Mouse (Mus musculus) bone marrow macrophage, adult 2 months (primary cell): ENCODE results near the gene Zfp654. TPM values are rescaled to one million over a fixed set of nuclear protein-coding genes. Genes with fewer than 3 reads are reported as not detected.
"Not testable (repeated sequence)": the region's sequence is repeated elsewhere in the genome, so short reads cannot be mapped to it uniquely, and the experiment has no call there.

Experiments
- H3K27ac ChIP-seq: 2 replicates; pipeline ENCODE4 v1.5.1; 2012; ENCODE audit warnings: low read depth, low read length; ENCODE audit not compliant: insufficient read depth
- H3K4me1 ChIP-seq: 2 replicates; pipeline ENCODE4 v1.6.1; 2012; ENCODE audit warnings: low read length; ENCODE audit not compliant: control insufficient read depth, insufficient read depth
- H3K4me3 ChIP-seq: 2 replicates; pipeline ENCODE4 v1.5.1; 2012; ENCODE audit warnings: mild to moderate bottlenecking, low read length, moderate library complexity; ENCODE audit not compliant: insufficient read depth
- CTCF ChIP-seq: IDR thresholded peaks from 2 replicates; pipeline ENCODE4 v1.5.1; 2012; ENCODE audit warnings: low read depth, mild to moderate bottlenecking, low read length, moderate library complexity
- POLR2A ChIP-seq: IDR thresholded peaks from 2 replicates; pipeline ENCODE4 v1.6.1; 2012; ENCODE audit warnings: mild to moderate bottlenecking, low read depth, low read length, borderline replicate concordance
- polyA plus RNA-seq: library from polyadenylated mRNA; stranded (reverse); fragments of >200 nt; gene quantifications from 2 replicates; pipeline ENCODE4 v1.2.4, GENCODE M21; 2012; ENCODE audit not compliant: missing spikeins, insufficient read depth, insufficient read length

Zfp654 gene
- polyA plus RNA-seq, 1 experiment = 7.9 TPM

GRCm38 (mm10) chr16:64878611-64879132, 27.2 kb upstream of the Zfp654 start:
- TF ChIP-seq CTCF (no peak), POLR2A (no peak)
- H3K27ac ChIP-seq = no peak overlapping the region
- peaks cover under 1% of the 10 kb centered on the region for H3K4me1 ChIP-seq
- no peak overlapping the region for H3K4me3 ChIP-seq

DNA sequence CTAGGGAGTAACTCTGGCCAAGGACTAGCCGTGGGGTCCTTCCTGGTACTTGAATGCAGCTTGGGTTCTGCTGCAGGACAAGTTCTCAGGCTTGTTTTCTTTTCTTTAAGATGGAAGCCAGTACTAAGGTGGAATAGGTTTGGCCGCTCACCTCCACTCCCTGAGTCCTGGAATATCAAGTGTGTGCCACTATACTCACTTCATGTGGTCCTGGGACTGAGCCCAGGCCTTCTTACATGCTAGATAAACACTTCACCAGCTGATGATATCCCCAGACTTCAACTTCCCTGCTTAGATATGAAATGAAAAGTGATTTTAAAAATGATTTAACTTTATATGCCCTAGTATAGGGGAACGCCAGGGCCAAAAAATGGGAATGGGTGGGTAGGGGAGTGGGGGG, 25.9 kb upstream of the Zfp654 start:
- no peak overlapping the region for H3K4me3 ChIP-seq
- H3K4me1 ChIP-seq = no peaks in the 10 kb centered on the region; the same call in 1 of the 2 replicates
- no peak overlapping the region for H3K27ac ChIP-seq
- TF ChIP-seq POLR2A (no peak), CTCF (no peak)

GRCm38 (mm10) chr16:64876631-64877265, 25.3 kb upstream of the Zfp654 start:
- H3K4me1 ChIP-seq = no peaks in the 10 kb centered on the region; the same call in 1 of the 2 replicates

DNA sequence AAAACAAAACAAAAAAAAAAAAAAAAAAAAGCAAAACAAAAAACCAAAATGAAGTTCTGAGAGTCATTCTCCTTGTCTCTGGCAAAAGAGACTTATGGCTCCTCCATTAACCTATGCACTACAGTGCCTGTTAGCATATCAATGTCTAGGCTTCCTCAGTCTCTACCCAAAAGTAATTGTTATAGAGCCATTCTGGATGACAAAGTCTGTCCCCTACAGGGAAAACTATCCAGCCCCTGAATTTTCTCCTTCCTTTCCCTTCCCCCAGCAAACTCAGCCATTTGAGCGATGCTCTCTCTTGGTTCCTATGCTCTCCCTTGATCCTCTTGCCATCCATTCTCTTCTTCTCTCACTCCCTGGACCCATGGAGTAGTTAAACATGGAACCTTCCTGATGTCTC, 24.4 kb upstream of the Zfp654 start:
- Histone ChIP-seq H3K4me3 (no peak overlapping the region), H3K4me1 (no peaks in the 10 kb centered on the region; the same call in 1 of the 2 replicates), H3K27ac (no peak overlapping the region)
- TF ChIP-seq CTCF = no peak
- TF ChIP-seq POLR2A = no peak

More at GRCm38 (mm10) chr16:64876631-64877265, 25.3 kb upstream of the Zfp654 start:
- Histone ChIP-seq H3K4me3 (no peak overlapping the region), H3K27ac (no peak overlapping the region)
- TF ChIP-seq CTCF (no peak), POLR2A (no peak)

GRCm38 (mm10) chr16:64875384-64875783, 23.9 kb upstream of the Zfp654 start:
- TF ChIP-seq POLR2A = no peak
- no peak for TF ChIP-seq CTCF
- Histone ChIP-seq H3K4me3 (no peak overlapping the region), H3K27ac (no peak overlapping the region), H3K4me1 (no peaks in the 10 kb centered on the region; the same call in 1 of the 2 replicates)

DNA sequence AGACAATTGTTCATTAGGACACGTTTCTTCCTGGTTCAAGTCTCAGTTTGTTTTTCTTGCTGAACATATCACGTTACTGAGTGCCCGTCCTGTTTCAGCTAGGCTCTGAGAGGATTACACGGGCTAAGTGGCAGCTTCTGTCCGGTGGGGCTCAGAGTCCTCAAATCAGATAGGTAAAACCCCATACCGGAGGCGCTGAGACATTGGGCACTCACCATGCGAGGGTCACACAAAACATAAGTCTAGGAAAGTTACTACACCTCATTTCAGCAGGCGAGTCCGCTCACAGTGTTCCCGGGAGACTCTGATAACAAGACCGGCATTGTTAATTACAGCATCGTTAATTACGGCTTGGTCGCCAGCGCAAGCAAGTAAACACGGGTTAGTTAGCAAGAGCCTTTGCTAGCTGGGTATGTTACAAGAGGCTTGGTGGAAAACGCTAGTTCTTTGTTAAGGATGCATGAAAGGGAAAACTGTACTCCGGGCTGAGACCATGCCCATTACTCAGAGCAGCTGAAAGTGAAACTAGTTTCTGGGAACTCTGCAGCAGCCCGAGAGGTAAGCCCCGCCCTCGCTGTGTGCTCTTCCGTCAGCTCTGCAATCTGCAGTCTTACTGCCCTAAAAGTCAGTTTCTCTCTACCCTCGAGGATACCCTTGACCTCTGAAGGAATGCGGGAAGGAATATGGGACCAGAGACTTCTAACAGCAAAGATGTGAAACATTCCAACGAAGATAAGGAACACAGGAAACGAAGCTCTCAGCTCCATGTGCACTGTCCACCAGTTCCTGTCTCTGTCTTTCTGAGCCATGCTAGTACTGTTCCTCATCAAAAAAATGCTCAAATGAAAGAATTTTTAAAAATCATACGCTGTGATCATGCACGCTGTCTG, 22.2 kb upstream of the Zfp654 start:
- no peaks in the 10 kb centered on the region for H3K4me1 ChIP-seq
- peak overlapping the region; percentile 85 for H3K27ac ChIP-seq
- peak overlapping the region; percentile 75 for H3K4me3 ChIP-seq
- TF ChIP-seq CTCF = no peak
- TF ChIP-seq POLR2A = no peak

DNA sequence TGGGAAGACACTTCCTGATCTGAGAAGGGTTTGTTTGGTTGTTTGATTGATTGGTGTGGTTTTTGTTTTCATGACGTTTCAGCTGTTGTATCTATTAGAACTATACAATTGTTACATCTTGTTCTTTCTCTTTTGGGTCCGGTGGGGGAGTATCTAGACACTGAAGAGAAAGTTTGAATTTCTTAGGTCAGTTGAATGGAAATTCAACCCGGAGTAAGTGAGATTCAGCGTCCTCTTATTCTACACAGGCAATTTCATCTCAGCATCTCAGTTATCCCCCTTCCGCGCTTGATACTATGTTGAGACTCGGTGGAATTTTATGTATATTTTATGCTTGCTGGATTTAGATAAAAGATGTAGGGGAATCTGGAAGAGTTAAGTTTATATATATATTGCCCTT, 21.4 kb upstream of the Zfp654 start:
- Histone ChIP-seq H3K4me3 (peak overlapping the region; percentile 47), H3K4me1 (no peaks in the 10 kb centered on the region), H3K27ac (no peak overlapping the region)
- TF ChIP-seq CTCF (no peak), POLR2A (no peak)

DNA sequence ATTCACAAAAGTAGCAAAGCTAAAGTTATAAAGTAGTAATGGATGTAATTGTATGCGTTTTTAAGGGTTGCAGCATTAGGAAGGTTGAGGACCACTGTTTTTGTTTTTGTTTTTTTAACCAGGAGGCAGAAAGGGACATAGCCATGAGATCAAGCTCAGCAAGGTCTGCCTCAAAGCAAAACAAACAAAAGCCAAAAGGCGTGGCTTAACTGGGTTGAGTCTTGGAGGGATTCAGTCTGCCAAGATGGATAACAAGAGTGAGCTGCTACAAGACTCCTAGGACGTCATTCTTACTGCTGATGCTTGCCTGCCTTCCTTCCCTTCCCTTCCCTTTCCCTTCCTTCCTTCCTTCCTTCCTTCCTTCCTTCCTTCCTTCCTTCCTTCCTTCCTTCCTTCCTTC, 20.8 kb upstream of the Zfp654 start:
- no peak overlapping the region for H3K27ac ChIP-seq
- TF ChIP-seq POLR2A (no peak), CTCF (no peak)
- H3K4me3 ChIP-seq = no peak overlapping the region

GRCm38 (mm10) chr16:64869621-64870020, 18.2 kb upstream of the Zfp654 start:
- H3K27ac ChIP-seq = no peak overlapping the region
- TF ChIP-seq CTCF (no peak), POLR2A (no peak)
- no peak overlapping the region for H3K4me3 ChIP-seq
- H3K4me1 ChIP-seq = no peaks in the 10 kb centered on the region

More for the DNA sequence above, 20.8 kb upstream of the Zfp654 start:
- no peaks in the 10 kb centered on the region for H3K4me1 ChIP-seq

- TF ChIP-seq CTCF = no peak
- no peak for TF ChIP-seq POLR2A
- Histone ChIP-seq H3K4me3 (no peak overlapping the region), H3K4me1 (no peaks in the 10 kb centered on the region), H3K27ac (no peak overlapping the region)
Observed at GRCm38 (mm10) chr16:64868613-64869012, 17.2 kb upstream of the Zfp654 start.

- not testable (repeated sequence) for H3K4me3 ChIP-seq, H3K4me1 ChIP-seq, H3K27ac ChIP-seq
Observed at GRCm38 (mm10) chr16:64865841-64866240, 14.4 kb upstream of the Zfp654 start.
